8 mouse cellular contexts compared by ENCODE assay signal in genomic region chr16:97751884-97752283, GRCm38 (mm10). TPM values are rescaled to one million over a fixed set of nuclear protein-coding genes. Genes with fewer than 3 reads are reported as not detected.
DNase-seq lines count a peak whose midpoint lies in the region; ATAC-seq and TF ChIP-seq lines count a peak whose summit lies in the region.
"Had no signal": no experiment of that assay in that cellular context is flagged by ENCODE, and none has a peak within 500 bp of the region (broad histone marks: within the 10 kb centered on the region; RNA-seq: fewer than 3 reads in every experiment).

No protein-coding gene starts in this region.

- no peak overlapping the region for H3K9ac ChIP-seq in limb, embryonic 14.5 days (ENCODE audit: low read depth, low read length, severe bottlenecking)
- H3K9ac ChIP-seq: neural tube, embryonic 13.5 days had no signal

- peak; percentile 17 for DNase-seq in ovary, adult 18-20 months (ENCODE audit: low spot score)
- no peak for DNase-seq in ovary, postnatal 10 days (ENCODE audit: low spot score)
- DNase-seq in limb, embryonic 14.5 days (ENCODE audit: low spot score) = peak; percentile 36
- peak; percentile 88 for DNase-seq in urinary bladder, postnatal 14 days (ENCODE audit: low spot score)
- DNase-seq in spleen, adult 12 weeks (ENCODE audit: low spot score) = no peak

- H3K4me3 ChIP-seq in limb, embryonic 14.5 days (replicated peaks; ENCODE audit: low read length) = no peak overlapping the region
- H3K4me3 ChIP-seq: neural tube, embryonic 13.5 days had no signal

- ATAC-seq in granulocyte monocyte progenitor cell, adult 5-6 weeks (replicated peaks; ENCODE audit: poor library complexity, severe bottlenecking) = peak; percentile 72
- no peak for ATAC-seq in limb, embryonic 14.5 days (ENCODE audit: low FRiP score, low read depth)
- ATAC-seq in monocyte, adult 5-6 weeks (replicated peaks; ENCODE audit: insufficient number of reproducible peaks, low FRiP score, low TSS enrichment, poor library complexity, severe bottlenecking) = no peak

- H3K27ac ChIP-seq in limb, embryonic 14.5 days (replicated peaks; ENCODE audit: low read depth, low read length) = no peak overlapping the region
- H3K27ac ChIP-seq: neural tube, embryonic 13.5 days had no signal

- WGBS in limb, embryonic 14.5 days = 67% methylated on average over 8 of the region's 8 CpGs

- no peak for TF ChIP-seq POLR2A in limb, embryonic 14.5 days (IDR thresholded peaks at IDR 0.05; ENCODE audit: borderline replicate concordance, extremely low read depth, insufficient read depth, insufficient read length)

- H3K4me1 ChIP-seq in limb, embryonic 14.5 days (ENCODE audit: control insufficient read depth, insufficient read depth, low read length) = no peaks in the 10 kb centered on the region
- H3K4me1 ChIP-seq: neural tube, embryonic 13.5 days had no signal

- H3K27me3 ChIP-seq in limb, embryonic 14.5 days (ENCODE audit: control insufficient read depth, insufficient read depth, low read length) = no peaks in the 10 kb centered on the region

- H3K36me3 ChIP-seq in limb, embryonic 14.5 days (ENCODE audit: control insufficient read depth, insufficient read depth, low read length) = no peaks in the 10 kb centered on the region
- H3K36me3 ChIP-seq: neural tube, embryonic 13.5 days had no signal

- H3K4me2 ChIP-seq in limb, embryonic 14.5 days (replicated peaks; ENCODE audit: low read depth, low read length, severe bottlenecking) = no peak overlapping the region
- H3K4me2 ChIP-seq: neural tube, embryonic 13.5 days had no signal

- H3K9me3 ChIP-seq in limb, embryonic 14.5 days (ENCODE audit: control insufficient read depth, low read length) = no peaks in the 10 kb centered on the region
- H3K9me3 ChIP-seq: neural tube, embryonic 13.5 days had no signal

RNA-seq across cellular contexts. Expression of gene Ripk4, which starts 11.7 kb away (rescaled TPM):
- total RNA-seq in granulocyte monocyte progenitor cell, adult 5-6 weeks (2014; fragmentation: Nextera tagmentation) = not detected in 2 replicates
- total RNA-seq in granulocyte monocyte progenitor cell, adult 5-6 weeks (2017) = not detected in 2 replicates
- polyA plus RNA-seq in limb, embryonic 14.5 days (2012; rRNA removed) = 7.6 and 8.3 TPM in 2 replicates
- polyA plus RNA-seq in limb, embryonic 14.5 days (2014; fragmentation: Nextera tagmentation; extraction: Ambion mirVana) = 17.2 and 20.3 TPM in 2 replicates
- not detected in 3 replicates for total RNA-seq in monocyte, adult 5-6 weeks (2017)

Comparison
In these comparisons a context has a peak if more than half of its experiments do, and no peak if none do; other contexts are left out.
1. DNase-seq: peak in ovary, adult 18-20 months (single experiment), limb, embryonic 14.5 days (single experiment) and urinary bladder, postnatal 14 days (single experiment); none in ovary, postnatal 10 days (single experiment) and spleen, adult 12 weeks (single experiment).